Comparison of ENCODE assay signal across 22 mouse cellular contexts in the genomic region with DNA sequence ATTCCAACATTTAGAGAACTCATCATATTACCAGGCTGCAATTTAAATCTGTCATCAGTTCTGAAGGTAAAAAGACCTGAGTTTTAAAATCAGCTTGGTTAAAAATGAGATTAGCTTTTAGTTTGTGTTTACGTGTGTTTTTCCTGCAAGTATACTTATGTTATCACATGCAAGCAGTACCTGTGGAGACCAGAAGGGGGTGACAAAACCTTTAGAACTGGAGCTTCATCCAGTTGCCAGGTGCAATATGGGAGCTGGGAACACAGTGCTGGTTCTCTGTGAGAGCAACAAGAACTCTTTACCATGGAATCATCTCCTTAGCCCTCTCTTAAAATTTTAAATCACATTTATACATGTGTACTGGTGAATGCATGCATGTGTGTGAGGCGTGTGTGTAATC. TPM values are rescaled to one million over a fixed set of nuclear protein-coding genes. Genes with fewer than 3 reads are reported as not detected.
DNase-seq lines count a peak whose midpoint lies in the region; ATAC-seq and TF ChIP-seq lines count a peak whose summit lies in the region.
"Had no signal": no experiment of that assay in that cellular context is flagged by ENCODE, and none has a peak within 500 bp of the region (broad histone marks: within the 10 kb centered on the region; RNA-seq: fewer than 3 reads in every experiment).

No protein-coding gene starts in this region.

- WGBS in liver, postnatal 0 days (ENCODE audit: insufficient replicate concordance), result 83% methylated on average over 2 of the region's 2 CpGs
- WGBS in liver, embryonic 12.5 days (ENCODE audit: insufficient replicate concordance), result 81% methylated on average over 2 of the region's 2 CpGs

- H3K27me3 ChIP-seq in liver, postnatal 0 days (ENCODE audit: insufficient read depth, low read length), result peaks cover 10% of the 10 kb centered on the region; the same call in 1 of the 2 replicates
- peaks cover 23% of the 10 kb centered on the region for H3K27me3 ChIP-seq in liver, embryonic 12.5 days (replicated peaks)
- no peaks in the 10 kb centered on the region for H3K27me3 ChIP-seq in splenic B cell, adult 2 months (ENCODE audit: control insufficient read depth, insufficient read depth, low read length, poor library complexity, severe bottlenecking)

- H3K4me3 ChIP-seq in gastrocnemius, adult 2 months, result no peak overlapping the region
- no peak overlapping the region for H3K4me3 ChIP-seq in liver, postnatal 0 days (ENCODE audit: low read depth, low read length)
- no peak overlapping the region for H3K4me3 ChIP-seq in liver, embryonic 12.5 days
- H3K4me3 ChIP-seq: embryonic facial prominence, embryonic 12.5 days; erythroblast, embryonic 14.5 days; forebrain, embryonic 13.5 days; heart, embryonic 10.5 days; hindbrain, embryonic 12.5 days; limb, embryonic 15.5 days had no signal

- H3K4me2 ChIP-seq in liver, postnatal 0 days (ENCODE audit: low read depth, low read length), result no peak overlapping the region
- no peak overlapping the region for H3K4me2 ChIP-seq in liver, embryonic 12.5 days
- H3K4me2 ChIP-seq: embryonic facial prominence, embryonic 12.5 days; forebrain, embryonic 13.5 days; hindbrain, embryonic 12.5 days; limb, embryonic 15.5 days; lung, embryonic 14.5 days had no signal

- 0 out of 2 replicates have a peak, but pooled peaks have one; percentile 3 for TF ChIP-seq CTCF in gastrocnemius, adult 2 months (IDR thresholded peaks at IDR 0.05)
- TF ChIP-seq CTCF in liver, postnatal 0 days (IDR thresholded peaks at IDR 0.05; ENCODE audit: low read depth), result peak; percentile 25; the same call in 1 of the 2 replicates

- TF ChIP-seq EP300 in liver, postnatal 0 days (IDR thresholded peaks at IDR 0.05; ENCODE audit: low read depth), result no peak

- H3K9ac ChIP-seq in liver, postnatal 0 days (replicated peaks), result no peak overlapping the region
- no peak overlapping the region for H3K9ac ChIP-seq in liver, embryonic 12.5 days
- H3K9ac ChIP-seq: embryonic facial prominence, embryonic 12.5 days; forebrain, embryonic 13.5 days; hindbrain, embryonic 12.5 days; limb, embryonic 15.5 days; lung, embryonic 14.5 days had no signal

- peaks cover 9% of the 10 kb centered on the region for H3K4me1 ChIP-seq in liver, postnatal 0 days (ENCODE audit: insufficient read depth)
- 0 out of 2 replicates have a peak, but pooled peaks cover 9% of the 10 kb centered on the region for H3K4me1 ChIP-seq in liver, embryonic 12.5 days

- no peak overlapping the region for H3K27ac ChIP-seq in gastrocnemius, adult 2 months
- H3K27ac ChIP-seq in liver, postnatal 0 days (ENCODE audit: low read depth), result no peak overlapping the region
- no peak overlapping the region for H3K27ac ChIP-seq in liver, embryonic 12.5 days
- H3K27ac ChIP-seq: embryonic facial prominence, embryonic 12.5 days; forebrain, embryonic 13.5 days; heart, embryonic 10.5 days; hindbrain, embryonic 12.5 days; limb, embryonic 15.5 days had no signal

- H3K9me3 ChIP-seq in liver, postnatal 0 days (ENCODE audit: low read length), result peaks cover 5% of the 10 kb centered on the region; the same call in 1 of the 2 replicates
- H3K9me3 ChIP-seq in liver, embryonic 12.5 days (replicated peaks), result no peaks in the 10 kb centered on the region
- H3K9me3 ChIP-seq: embryonic facial prominence, embryonic 12.5 days; heart, embryonic 10.5 days; hindbrain, embryonic 12.5 days; limb, embryonic 15.5 days had no signal

- no peaks in the 10 kb centered on the region for H3K36me3 ChIP-seq in liver, postnatal 0 days (replicated peaks; ENCODE audit: insufficient read depth, low read length)
- H3K36me3 ChIP-seq in liver, embryonic 12.5 days, result no peaks in the 10 kb centered on the region
- H3K36me3 ChIP-seq in splenic B cell, adult 2 months (ENCODE audit: control insufficient read depth, insufficient read depth, low read length, poor library complexity, severe bottlenecking), result no peaks in the 10 kb centered on the region
- H3K36me3 ChIP-seq: embryonic facial prominence, embryonic 12.5 days; heart, embryonic 10.5 days; hindbrain, embryonic 12.5 days; limb, embryonic 15.5 days had no signal

- no peak for ATAC-seq in liver, postnatal 0 days
- ATAC-seq in liver, embryonic 12.5 days, result no peak
- ATAC-seq: activated CD4-positive, CD25-positive, alpha-beta regulatory T cell, adult 4 months; forebrain, embryonic 13.5 days; intestine, embryonic 16.5 days had no signal

- DNase-seq in gastrocnemius, adult 2 months, result no peak
- no peak for DNase-seq in gastrocnemius, postnatal 10 days
- DNase-seq in liver, postnatal 0 days, result no peak
- peak; percentile 59 for DNase-seq in R1 (ENCODE audit: low read depth, low spot score)
- DNase-seq in splenic B cell, adult 2 months (ENCODE audit: low read depth, low spot score), result peak; percentile 24
- DNase-seq in lung, postnatal 14 days, result no peak
- no peak for DNase-seq in testis, postnatal 10 days (ENCODE audit: low spot score)
- DNase-seq: adrenal gland, postnatal 25 days; cerebellum, adult 8-10 months; gastrocnemius, postnatal 36 days; lung, embryonic 14.5 days; lung, postnatal 4 days; thymus, postnatal 14 days had no signal

- intact Hi-C loops in gastrocnemius, adult 2 months (cut with DNase I), result no loop called here

RNA-seq across cellular contexts. Expression of a gene that starts 1.2 kb away (rescaled TPM):
- not detected for total RNA-seq in gastrocnemius, adult 2 months (2021)
- not detected for total RNA-seq in gastrocnemius, postnatal 10 days (2021)
- 1.8 and 2.6 TPM in 2 replicates for polyA plus RNA-seq in liver, postnatal 0 days (2015; fragmentation: Nextera tagmentation; extraction: Ambion mirVana)
- polyA plus RNA-seq in liver, embryonic 12.5 days (2016; fragmentation: Nextera tagmentation; extraction: Ambion mirVana), result 1.9 and 2.3 TPM in 2 replicates
- total RNA-seq: gastrocnemius, postnatal 36 days had no signal
- polyA plus RNA-seq: erythroblast, embryonic 14.5 days had no signal

Comparison
In these comparisons a context has a peak if more than half of its experiments do, and no peak if none do; other contexts are left out.
1. DNase-seq: peak in R1 (single experiment) and splenic B cell, adult 2 months (single experiment); none in gastrocnemius, adult 2 months (single experiment), gastrocnemius, postnatal 10 days (single experiment), liver, postnatal 0 days (single experiment), lung, postnatal 14 days (single experiment) and testis, postnatal 10 days (single experiment).